Mouse (Mus musculus) cerebellum, adult (tissue): ENCODE results near the gene Phf2.
"Not testable (repeated sequence)": the region's sequence is repeated elsewhere in the genome, so short reads cannot be mapped to it uniquely, and the experiment has no call there.

Experiments
- ATAC-seq: cut with Nextera tagmentation; 2 replicates; pipeline ENCODE4 v1.9.2; 2017; ENCODE audit warnings: mild to moderate bottlenecking, moderate library complexity, mixed read lengths; ENCODE audit not compliant: insufficient number of reproducible peaks, low FRiP score, low TSS enrichment

The Phf2 gene

GRCm38 (mm10) chr13:48810991-48811390 is 59.9 kb downstream of the Phf2 start:
- ATAC-seq: no peak

DNA sequence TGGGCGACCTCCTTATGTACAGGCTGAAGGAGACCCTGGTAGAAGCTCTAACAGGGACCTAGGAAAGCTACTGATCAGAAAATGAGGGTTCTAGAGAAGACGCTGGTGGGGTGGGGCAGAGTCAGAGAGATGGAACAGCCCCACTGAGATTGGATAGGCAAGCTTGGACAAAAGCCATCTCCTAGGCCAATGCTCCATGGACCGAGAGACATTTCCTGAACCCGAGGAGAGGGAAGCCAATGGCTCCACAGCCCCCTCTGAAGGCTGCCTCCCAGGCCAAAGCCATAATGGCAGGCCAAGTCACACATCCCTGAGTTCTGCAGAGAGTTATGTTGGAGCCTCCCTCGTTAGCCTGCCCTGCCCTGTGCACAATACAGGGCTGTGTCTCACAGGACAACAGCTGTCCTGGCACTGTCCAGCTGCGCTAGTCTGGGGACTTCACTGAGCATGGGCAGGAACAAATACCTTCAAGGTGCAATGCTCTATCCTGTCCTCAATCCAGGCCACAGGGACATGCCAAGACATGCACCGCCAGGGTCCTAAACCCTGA is 60.6 kb downstream of the Phf2 start:
- ATAC-seq: no peak

GRCm38 (mm10) chr13:48809668-48810067 is 61.3 kb downstream of the Phf2 start:
- not testable (repeated sequence) for ATAC-seq

DNA sequence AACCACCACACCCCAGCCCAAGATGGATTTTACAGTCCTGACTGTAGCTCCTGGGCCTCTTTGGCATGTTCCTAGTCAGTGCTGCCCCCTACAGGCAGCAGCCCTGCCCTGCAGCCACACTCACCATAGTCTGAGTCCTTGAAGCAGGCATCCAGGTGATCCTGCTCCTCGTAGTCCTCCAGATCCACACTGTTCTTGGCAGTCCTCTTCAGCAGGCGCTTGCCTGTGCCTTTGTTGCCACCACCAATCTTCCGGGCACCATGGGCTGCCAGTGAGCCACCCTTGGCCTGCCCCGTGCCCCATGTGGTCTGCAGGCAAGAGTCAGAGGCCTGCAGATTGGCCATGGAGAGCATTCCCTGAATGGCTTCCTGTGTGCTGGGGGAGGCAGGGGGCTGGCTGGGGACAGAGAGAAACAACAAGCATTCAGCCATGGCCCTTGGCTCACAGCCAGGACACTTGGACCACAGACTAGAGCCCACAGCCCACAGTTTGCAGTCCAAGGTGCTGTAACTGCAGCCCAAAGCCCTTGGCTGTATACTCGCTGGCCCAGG is 63.4 kb downstream of the Phf2 start:
- ATAC-seq: peak; percentile 41; the same call in 1 of the 2 replicates

DNA sequence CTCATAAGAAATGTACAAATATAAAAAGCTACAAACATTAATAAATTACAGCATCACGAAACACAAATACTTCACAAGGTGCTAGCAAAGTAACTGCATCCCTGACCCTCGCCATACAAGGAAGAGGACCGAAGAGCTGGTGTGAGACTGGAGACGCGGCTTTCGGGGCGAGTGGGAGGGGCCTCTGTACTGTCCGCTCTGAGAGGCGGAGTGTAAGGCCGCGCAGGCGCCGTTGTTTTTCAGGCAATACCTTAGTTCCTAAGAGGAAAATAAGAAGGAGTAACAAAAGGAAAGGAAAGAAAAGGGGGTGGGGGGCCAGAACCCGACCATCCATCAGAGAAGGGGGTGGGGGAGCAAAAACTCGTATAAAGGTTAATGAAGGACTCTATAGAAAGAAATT is 68.7 kb downstream of the Phf2 start:
- ATAC-seq: no peak

GRCm38 (mm10) chr13:48800850-48801546 is 69.9 kb downstream of the Phf2 start:
- ATAC-seq: no peak

GRCm38 (mm10) chr13:48798256-48798771 is 72.6 kb downstream of the Phf2 start:
- peak; percentile 73 for ATAC-seq

GRCm38 (mm10) chr13:48796906-48797305 is 74.0 kb downstream of the Phf2 start:
- ATAC-seq: no peak

DNA sequence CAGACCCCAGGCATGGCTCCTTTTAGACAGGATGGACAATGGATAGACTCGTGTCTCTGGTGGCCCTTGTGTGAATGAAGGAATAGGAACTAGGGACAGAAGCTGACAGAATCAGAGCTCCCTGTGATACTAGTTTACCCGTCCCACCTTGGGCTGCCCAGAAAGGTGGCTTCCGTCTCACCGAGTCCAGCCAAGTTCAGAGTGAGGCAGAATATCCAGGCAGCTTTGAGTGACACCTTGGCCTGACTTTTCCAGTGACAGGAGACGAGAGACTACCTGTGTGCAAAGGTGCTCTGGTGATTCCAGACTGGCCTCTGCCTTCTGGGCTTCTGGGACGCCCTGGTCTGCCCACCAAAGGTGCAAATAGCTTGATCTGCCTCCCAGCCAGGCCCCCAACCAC is 75.2 kb downstream of the Phf2 start:
- no peak for ATAC-seq

DNA sequence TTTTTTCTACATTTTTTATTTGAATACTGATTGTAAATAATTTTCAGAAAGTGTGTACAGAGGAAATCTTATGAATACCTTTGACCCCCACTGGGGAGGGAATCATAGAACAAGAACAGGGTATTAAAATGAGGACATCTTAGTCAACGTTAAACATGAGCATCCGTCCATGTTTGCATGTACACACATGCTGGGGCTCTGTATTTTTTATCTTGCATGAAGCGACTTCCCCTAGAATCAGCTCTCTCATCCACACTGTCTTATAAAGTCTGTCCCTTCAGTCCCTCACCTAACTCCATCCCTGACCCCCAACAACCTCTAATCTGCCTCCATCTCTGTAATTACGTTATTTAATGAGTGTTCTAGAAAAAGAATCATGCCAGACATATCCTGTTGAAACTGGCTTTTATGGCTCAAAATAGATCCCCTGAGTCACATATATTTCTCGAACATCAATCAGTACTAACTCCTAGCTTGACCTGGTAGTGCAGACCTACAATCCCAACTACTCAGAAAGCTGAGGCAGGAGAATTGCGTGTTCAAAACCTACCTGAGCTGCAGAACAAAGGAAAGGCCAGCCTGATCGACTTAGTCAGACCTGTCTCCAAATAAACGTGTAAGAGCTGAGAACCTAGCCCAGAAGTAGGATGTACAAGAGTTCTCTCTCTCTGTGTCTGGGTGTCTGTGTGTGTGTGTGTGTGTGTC is 86.2 kb downstream of the Phf2 start:
- ATAC-seq: no peak

GRCm38 (mm10) chr13:48784151-48784550 is 86.8 kb downstream of the Phf2 start:
- ATAC-seq: no peak

DNA sequence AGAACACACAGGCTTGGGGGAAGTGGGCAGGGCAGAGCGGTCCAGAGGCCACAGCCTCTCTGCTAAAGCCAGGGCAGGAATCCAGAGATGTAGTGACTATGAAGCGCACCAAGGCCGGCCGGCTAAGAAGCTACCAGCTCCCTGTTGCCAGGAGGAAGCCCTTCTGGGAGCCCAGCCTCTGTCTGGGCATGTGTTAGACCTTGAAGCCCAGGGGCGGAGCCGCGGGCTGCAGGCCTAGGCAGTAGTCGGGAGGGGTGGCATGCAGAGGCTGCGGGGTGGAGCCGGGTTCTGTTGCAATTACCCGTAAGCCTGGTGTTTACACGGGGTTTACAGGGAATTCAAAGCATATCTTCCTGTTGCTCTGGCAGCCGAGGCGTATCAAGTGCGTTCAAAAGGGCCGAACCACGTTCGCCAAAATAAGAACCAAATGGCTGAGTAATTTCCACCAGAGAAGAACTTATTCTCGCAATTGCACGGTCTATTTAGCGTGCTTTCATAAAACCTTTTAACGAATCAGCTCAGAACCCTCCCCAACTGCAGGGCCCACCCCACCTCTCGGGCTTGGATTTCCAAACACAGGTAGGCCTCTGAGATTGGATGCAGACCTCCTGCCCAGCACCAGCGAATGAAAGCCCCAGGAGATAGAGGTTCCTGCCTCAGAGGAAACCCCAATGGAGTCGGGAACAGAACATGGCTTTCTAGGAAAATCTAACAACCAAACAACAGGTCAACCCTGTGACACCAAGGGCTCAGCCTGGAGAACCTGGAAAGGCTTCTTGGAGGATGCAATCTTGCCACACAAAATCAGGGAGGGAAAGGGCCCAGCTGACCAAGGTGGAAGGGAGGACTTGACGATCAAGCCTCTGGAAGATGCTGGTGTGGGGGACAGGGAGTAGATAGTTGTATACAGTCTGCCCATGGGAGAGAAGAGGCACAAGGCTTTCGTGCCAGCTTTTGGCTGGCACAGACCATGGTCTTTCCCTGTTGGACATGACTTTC is 87.9 kb downstream of the Phf2 start:
- no peak for ATAC-seq

DNA sequence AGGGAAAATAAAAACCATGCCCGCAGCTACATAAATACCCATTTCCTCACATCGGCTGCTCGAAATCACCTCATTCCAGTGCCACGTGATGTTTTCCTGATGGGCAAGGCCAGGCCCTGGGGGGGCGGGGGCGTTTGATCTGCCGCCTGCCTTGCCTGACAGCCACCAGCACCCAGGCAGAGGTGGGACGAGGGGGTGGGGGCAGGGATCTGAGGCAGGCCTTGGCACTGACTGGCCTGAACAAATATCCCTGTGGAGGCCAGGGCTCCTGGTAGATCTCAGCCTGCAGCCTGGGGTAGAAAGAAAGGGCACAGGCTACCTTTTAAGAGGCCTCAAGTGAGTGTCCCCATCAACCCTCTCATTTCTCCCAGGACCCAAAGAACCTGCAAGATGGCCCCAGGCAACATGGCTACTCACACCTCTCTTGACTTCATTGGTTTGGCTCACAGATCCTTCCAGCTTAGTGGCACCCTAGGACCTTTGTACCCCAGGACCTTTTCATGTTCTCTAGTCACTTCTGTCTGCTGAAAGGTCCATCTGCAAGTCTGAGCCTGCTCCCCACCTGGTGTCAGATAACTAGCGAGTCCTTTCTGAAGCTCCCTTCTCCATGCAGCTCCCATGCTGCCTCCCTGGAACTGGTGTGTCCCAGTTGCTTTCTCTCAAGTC is 90.4 kb downstream of the Phf2 start:
- no peak for ATAC-seq

DNA sequence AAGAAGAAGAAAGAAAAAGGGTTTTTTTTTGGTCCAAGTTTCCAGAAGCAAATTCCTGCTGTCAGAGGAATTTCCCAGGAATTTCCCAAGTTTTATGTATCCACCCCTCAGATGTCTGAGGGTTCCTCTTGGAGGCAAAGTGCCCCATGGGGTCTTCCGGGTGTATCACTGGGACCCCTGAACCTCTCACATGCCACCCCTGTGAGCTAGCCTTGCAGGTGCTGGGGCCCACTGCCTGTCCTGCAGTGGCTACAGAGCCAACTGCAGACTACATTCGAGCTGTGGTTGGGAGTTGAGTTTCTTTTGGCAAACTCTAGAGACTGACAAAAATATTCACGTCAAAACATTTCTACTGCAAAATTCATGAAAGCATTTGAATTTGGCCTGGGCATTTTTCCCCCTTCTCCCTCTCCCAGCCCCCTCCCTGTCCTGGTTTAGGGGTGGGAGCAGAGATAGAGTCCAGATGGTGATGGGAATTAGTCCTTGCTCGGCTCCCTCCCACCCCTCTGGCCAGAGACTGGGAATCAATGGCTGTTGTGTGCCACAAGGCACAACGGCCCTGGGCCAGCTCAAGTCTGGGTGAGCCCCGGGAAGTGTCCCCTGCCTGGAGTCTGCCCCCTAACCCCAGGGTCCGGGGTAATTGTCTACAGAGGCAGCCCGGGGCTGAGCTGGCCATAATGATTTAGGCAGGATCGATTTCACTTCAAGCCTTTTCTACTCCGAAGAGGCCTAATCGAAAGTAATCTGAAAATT is 91.2 kb downstream of the Phf2 start:
- ATAC-seq: no peak

DNA sequence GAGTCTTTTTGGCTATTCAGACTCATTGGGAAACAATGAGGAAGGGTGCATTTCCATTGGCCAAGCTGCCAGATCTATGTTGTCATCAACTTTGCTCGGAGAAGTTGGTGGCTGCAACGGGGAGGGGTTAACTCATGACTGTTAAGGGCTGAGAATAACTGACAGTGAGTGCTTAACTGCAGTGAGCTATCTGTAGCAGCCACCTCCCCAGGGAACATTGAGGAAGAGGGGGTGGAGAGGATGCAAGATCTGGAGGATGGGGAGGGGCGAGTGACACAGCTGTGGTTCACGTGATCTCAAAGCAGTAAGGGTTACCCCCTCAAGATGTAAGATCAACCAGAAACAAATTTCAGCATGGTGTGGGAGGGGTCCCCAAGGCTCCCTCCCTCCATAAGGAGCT is 92.8 kb downstream of the Phf2 start:
- no peak for ATAC-seq

DNA sequence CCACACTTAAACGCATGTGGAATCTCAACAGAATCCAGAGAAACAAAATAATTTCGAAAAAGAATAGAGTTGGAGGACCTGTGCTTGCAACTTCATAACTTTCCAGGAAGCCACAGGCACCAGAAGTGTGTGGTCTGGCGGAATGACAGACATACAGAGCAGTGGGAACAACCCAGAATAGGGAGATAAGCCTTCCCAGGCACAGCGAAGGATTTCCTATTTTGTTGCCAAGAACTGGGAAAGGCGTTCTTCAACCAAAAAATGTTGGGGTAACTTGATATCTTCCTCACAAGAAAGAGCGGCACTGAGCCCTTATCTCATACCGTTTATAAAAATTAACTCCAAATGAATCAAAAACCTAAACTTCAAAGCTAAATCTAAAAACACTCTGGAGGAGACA is 96.4 kb downstream of the Phf2 start:
- no peak for ATAC-seq

DNA sequence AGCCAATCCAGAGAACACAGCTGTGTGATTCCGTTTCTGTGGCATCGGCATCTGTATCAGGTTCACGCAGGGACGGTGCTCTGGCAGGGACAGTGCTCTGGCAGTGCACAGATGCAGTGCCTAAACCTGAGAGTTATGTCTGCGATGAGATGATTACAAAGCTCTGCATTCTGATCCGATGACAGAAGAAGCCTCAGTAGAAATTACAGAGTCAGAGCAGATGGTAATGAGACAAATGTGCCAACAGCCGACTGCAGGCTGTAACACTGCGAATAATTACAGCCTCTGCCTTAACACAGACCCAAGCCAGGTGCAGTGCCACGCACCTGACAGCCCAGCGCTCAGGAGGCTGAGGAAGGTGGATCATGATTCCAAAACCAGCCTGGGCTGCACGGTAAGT is 102.8 kb downstream of the Phf2 start:
- no peak for ATAC-seq

- no peak for ATAC-seq
Observed at GRCm38 (mm10) chr13:48763701-48764245, 107.1 kb downstream of the Phf2 start.
